Mouse (Mus musculus): ENCODE measurements at regions not wholly inside any gene's neighbourhood (a gene's known extent, or its start where the extent isn't known, plus 50 kb on each side); places are given as distances from the start of the nearest gene placed in this dataset.

GRCm38 (mm10) chr12:50969887-50970758 is 321.2 kb upstream of the Prkd1 start:
- Histone ChIP-seq H3K4me3 (replicated peaks; ENCODE audit: low read depth, low read length) (no peak overlapping the region), H3K4me2 (ENCODE audit: low read length) (no peak overlapping the region), H3K9ac (ENCODE audit: low read depth, low read length) (no peak overlapping the region), H3K27me3 (ENCODE audit: insufficient read depth, low read length) (no peaks in the 10 kb centered on the region), H3K36me3 (ENCODE audit: insufficient read depth, low read length) (no peaks in the 10 kb centered on the region), H3K27ac (no peak overlapping the region), H3K9me3 (replicated peaks; ENCODE audit: low read length) (no peaks in the 10 kb centered on the region), H3K4me1 (replicated peaks; ENCODE audit: insufficient read depth, low read length) (no peaks in the 10 kb centered on the region)
- ATAC-seq (replicated peaks; ENCODE audit: low FRiP score, low read depth), result no peak
- DNase-seq (ENCODE audit: low spot score), result no peak
- no peak for TF ChIP-seq CTCF (IDR thresholded peaks at IDR 0.05; ENCODE audit: low read depth)
- 88% methylated on average over 4 of the region's 4 CpGs for WGBS

- Histone ChIP-seq H3K4me1 (replicated peaks; ENCODE audit: insufficient read depth, low read length) (no peaks in the 10 kb centered on the region), H3K27ac (no peak overlapping the region), H3K4me3 (replicated peaks; ENCODE audit: low read depth, low read length) (no peak overlapping the region), H3K9ac (ENCODE audit: low read depth, low read length) (no peak overlapping the region), H3K27me3 (ENCODE audit: insufficient read depth, low read length) (no peaks in the 10 kb centered on the region), H3K4me2 (ENCODE audit: low read length) (no peak overlapping the region), H3K36me3 (ENCODE audit: insufficient read depth, low read length) (no peaks in the 10 kb centered on the region), H3K9me3 (replicated peaks; ENCODE audit: low read length) (no peaks in the 10 kb centered on the region)
- TF ChIP-seq CTCF (IDR thresholded peaks at IDR 0.05; ENCODE audit: low read depth), result no peak
- 75% methylated on average over 3 of the region's 3 CpGs for WGBS
- DNase-seq (ENCODE audit: low spot score), result no peak
- no peak for ATAC-seq (replicated peaks; ENCODE audit: low FRiP score, low read depth)
These were observed 320.5 kb upstream of the Prkd1 start for GRCm38 (mm10) chr12:50969402-50969801.

DNA sequence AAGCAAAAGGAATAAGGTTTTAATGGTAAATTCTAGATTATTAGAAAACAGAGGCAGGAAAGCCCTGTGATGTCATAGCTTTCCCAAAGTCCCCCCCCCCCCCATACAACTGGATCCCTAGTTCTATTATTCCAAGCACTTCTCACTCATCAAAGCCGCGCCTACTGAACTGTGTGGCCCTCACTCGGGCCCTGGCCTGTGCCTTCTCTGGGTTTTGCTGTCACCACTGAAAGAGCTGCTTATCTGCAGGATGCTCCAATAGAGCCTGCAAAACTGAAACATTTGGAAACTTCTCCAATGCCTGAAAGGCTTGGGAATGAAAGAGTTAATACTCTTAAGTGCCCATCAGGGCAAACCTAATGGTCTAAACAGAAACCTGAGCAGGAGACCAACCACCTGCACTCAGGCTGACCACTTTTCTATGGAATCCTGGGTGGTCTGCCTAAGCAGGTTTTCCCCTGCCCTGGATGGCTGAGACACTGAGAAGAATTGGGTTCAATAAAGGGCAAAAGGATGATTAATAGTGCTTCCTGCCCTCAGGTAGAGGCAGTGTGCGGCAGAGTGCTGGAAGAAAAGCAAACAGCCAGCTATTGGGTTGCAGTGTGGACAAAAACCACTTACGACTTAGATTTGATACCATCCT is 318.4 kb upstream of the Prkd1 start:
- TF ChIP-seq CTCF (IDR thresholded peaks at IDR 0.05; ENCODE audit: low read depth), result no peak
- Histone ChIP-seq H3K9me3 (replicated peaks; ENCODE audit: low read length) (no peaks in the 10 kb centered on the region), H3K4me3 (replicated peaks; ENCODE audit: low read depth, low read length) (no peak overlapping the region), H3K27ac (no peak overlapping the region), H3K36me3 (ENCODE audit: insufficient read depth, low read length) (no peaks in the 10 kb centered on the region), H3K9ac (ENCODE audit: low read depth, low read length) (no peak overlapping the region), H3K4me1 (replicated peaks; ENCODE audit: insufficient read depth, low read length) (no peaks in the 10 kb centered on the region), H3K4me2 (ENCODE audit: low read length) (no peak overlapping the region), H3K27me3 (ENCODE audit: insufficient read depth, low read length) (no peaks in the 10 kb centered on the region)
- DNase-seq (ENCODE audit: low spot score) (peak; percentile 42), ATAC-seq (replicated peaks; ENCODE audit: low FRiP score, low read depth) (peak; percentile 79)
- 27% methylated on average over 5 of the region's 5 CpGs for WGBS

GRCm38 (mm10) chr12:50953971-50954370 is 305.1 kb upstream of the Prkd1 start:
- DNase-seq (ENCODE audit: low spot score), result no peak
- no peak for TF ChIP-seq CTCF (IDR thresholded peaks at IDR 0.05; ENCODE audit: low read depth)
- H3K36me3 ChIP-seq (ENCODE audit: insufficient read depth, low read length), result no peaks in the 10 kb centered on the region
- H3K27ac ChIP-seq, result no peak overlapping the region
- WGBS, result 85% methylated on average over 5 of the region's 5 CpGs
- H3K4me1 ChIP-seq (replicated peaks; ENCODE audit: insufficient read depth, low read length), result no peaks in the 10 kb centered on the region
- H3K9ac ChIP-seq (ENCODE audit: low read depth, low read length), result no peak overlapping the region
- H3K4me2 ChIP-seq (ENCODE audit: low read length), result no peak overlapping the region
- ATAC-seq (replicated peaks; ENCODE audit: low FRiP score, low read depth), result no peak
- H3K9me3 ChIP-seq (replicated peaks; ENCODE audit: low read length), result no peaks in the 10 kb centered on the region
- no peak overlapping the region for H3K4me3 ChIP-seq (replicated peaks; ENCODE audit: low read depth, low read length)
- H3K27me3 ChIP-seq (ENCODE audit: insufficient read depth, low read length), result no peaks in the 10 kb centered on the region

DNA sequence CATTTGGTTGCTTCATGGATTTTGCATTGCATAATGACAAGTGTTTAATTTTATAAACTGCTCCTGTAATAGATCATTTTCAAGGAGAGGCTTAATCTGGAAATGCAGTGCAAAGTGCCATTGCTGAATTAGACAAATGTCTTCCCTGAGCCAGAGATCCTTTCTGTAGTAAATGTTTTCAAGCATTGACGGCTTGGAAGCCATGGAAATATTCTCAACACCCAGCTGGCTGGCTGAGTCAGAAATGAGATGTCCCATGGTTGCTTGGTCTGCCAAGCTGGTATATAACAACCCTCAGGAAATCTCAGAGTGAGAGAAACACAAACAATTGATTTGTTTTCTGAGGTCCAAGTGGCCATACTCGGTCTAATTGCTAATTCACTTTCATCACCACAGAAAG is 298.1 kb upstream of the Prkd1 start:
- Histone ChIP-seq H3K4me3 (replicated peaks; ENCODE audit: low read depth, low read length) (no peak overlapping the region), H3K4me2 (ENCODE audit: low read length) (no peak overlapping the region), H3K27ac (no peak overlapping the region), H3K36me3 (ENCODE audit: insufficient read depth, low read length) (no peaks in the 10 kb centered on the region), H3K4me1 (replicated peaks; ENCODE audit: insufficient read depth, low read length) (no peaks in the 10 kb centered on the region), H3K9me3 (replicated peaks; ENCODE audit: low read length) (no peaks in the 10 kb centered on the region), H3K9ac (ENCODE audit: low read depth, low read length) (no peak overlapping the region), H3K27me3 (ENCODE audit: insufficient read depth, low read length) (no peaks in the 10 kb centered on the region)
- TF ChIP-seq CTCF (IDR thresholded peaks at IDR 0.05; ENCODE audit: low read depth), result no peak
- ATAC-seq (replicated peaks; ENCODE audit: low FRiP score, low read depth), result no peak
- WGBS, result 78% methylated on average over 2 of the region's 2 CpGs
- DNase-seq (ENCODE audit: low spot score), result no peak

GRCm38 (mm10) chr12:50943741-50944521 is 295.0 kb upstream of the Prkd1 start:
- 24% methylated on average over 19 of the region's 19 CpGs for WGBS
- peak; percentile 87 for TF ChIP-seq CTCF (IDR thresholded peaks at IDR 0.05; ENCODE audit: low read depth)
- H3K4me1 ChIP-seq (replicated peaks; ENCODE audit: insufficient read depth, low read length), result no peaks in the 10 kb centered on the region
- no peak overlapping the region for H3K27ac ChIP-seq
- no peaks in the 10 kb centered on the region for H3K9me3 ChIP-seq (replicated peaks; ENCODE audit: low read length)
- peak overlapping the region; percentile 47; the same call in 1 of the 2 replicates for H3K9ac ChIP-seq (ENCODE audit: low read depth, low read length)
- no peaks in the 10 kb centered on the region for H3K27me3 ChIP-seq (ENCODE audit: insufficient read depth, low read length)
- H3K36me3 ChIP-seq (ENCODE audit: insufficient read depth, low read length), result no peaks in the 10 kb centered on the region
- peak; percentile 77 for ATAC-seq (replicated peaks; ENCODE audit: low FRiP score, low read depth)
- 0 out of 2 replicates have a peak overlapping the region, but pooled peaks have one; percentile 14 for H3K4me3 ChIP-seq (replicated peaks; ENCODE audit: low read depth, low read length)
- peak overlapping the region; percentile 53 for H3K4me2 ChIP-seq (ENCODE audit: low read length)
- DNase-seq (ENCODE audit: low spot score), result peak; percentile 90

All from kidney, postnatal 0 days (tissue).